Mouse (Mus musculus): ENCODE data around the gene Sntg2. TPM values are rescaled to one million over a fixed set of nuclear protein-coding genes. Genes with fewer than 3 reads are reported as not detected.

The Sntg2 gene
- polyA plus RNA-seq, 1 experiment from 2014 or later = 0.74 TPM

DNA sequence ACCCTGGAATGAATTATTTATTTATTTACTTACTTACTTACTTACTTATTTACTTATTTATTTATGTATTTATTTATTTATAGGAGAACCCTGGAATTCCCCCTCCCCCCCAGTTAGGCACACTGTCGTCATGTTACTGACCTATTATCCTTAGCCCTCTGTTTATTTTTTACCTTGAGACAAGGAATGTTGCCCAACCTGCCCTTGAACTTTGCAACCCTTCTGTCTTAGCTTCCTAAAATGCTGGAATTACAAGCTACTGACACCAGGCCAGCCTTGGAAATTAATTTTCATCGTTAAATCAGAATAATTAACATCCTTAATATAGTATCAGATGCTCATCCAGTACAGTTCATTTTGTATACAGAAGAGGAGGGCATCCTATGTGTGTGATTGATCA is 10.9 kb downstream of the Sntg2 start:
- ATAC-seq (ENCODE audit: low FRiP score) (no peak), DNase-seq (ENCODE audit: low spot score, missing footprints) (no peak)
- H3K27ac ChIP-seq (ENCODE audit: low read depth, low read length) = no peak overlapping the region
- H3K4me2 ChIP-seq = no peak overlapping the region
- no peaks in the 10 kb centered on the region for H3K4me1 ChIP-seq (ENCODE audit: control insufficient read depth, insufficient read depth, low read length)
- H3K9ac ChIP-seq (ENCODE audit: low read length) = no peak overlapping the region
- H3K36me3 ChIP-seq (ENCODE audit: control insufficient read depth, insufficient read depth, low read length) = no peaks in the 10 kb centered on the region
- WGBS = 68% methylated on average over 2 of the region's 2 CpGs
- no peak overlapping the region for H3K4me3 ChIP-seq (ENCODE audit: low read depth, low read length)
- H3K9me3 ChIP-seq (ENCODE audit: control insufficient read depth, low read length) = no peaks in the 10 kb centered on the region
- no peaks in the 10 kb centered on the region for H3K27me3 ChIP-seq (ENCODE audit: control insufficient read depth, insufficient read depth, low read length)

DNA sequence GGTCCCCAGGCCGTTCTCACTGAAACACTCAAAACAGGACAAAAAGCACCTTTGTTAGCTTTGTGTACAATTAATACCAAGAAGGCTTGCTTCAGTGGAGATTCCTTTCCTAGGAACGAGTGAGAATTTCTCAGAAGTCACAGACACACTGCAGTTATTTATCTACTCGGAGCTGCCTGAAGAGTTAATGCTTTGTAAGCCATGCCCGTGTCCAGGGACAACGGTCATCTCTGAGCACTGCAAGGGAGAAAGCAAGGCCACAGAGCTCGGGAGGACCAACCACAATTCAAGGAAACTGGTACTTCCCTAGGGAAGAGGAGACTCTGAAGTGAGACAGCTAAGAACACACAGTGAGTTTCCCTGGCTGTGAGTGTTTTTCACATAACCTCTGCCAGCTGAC is 15.5 kb downstream of the Sntg2 start:
- Histone ChIP-seq H3K27ac (ENCODE audit: low read depth, low read length) (no peak overlapping the region), H3K27me3 (ENCODE audit: control insufficient read depth, insufficient read depth, low read length) (no peaks in the 10 kb centered on the region), H3K9ac (ENCODE audit: low read length) (no peak overlapping the region), H3K36me3 (ENCODE audit: control insufficient read depth, insufficient read depth, low read length) (no peaks in the 10 kb centered on the region), H3K4me1 (ENCODE audit: control insufficient read depth, insufficient read depth, low read length) (no peaks in the 10 kb centered on the region), H3K4me3 (ENCODE audit: low read depth, low read length) (no peak overlapping the region), H3K4me2 (no peak overlapping the region), H3K9me3 (ENCODE audit: control insufficient read depth, low read length) (no peaks in the 10 kb centered on the region)
- 59% methylated on average over 6 of the region's 6 CpGs for WGBS
- ATAC-seq (ENCODE audit: low FRiP score) (no peak), DNase-seq (ENCODE audit: low spot score, missing footprints) (no peak)

DNA sequence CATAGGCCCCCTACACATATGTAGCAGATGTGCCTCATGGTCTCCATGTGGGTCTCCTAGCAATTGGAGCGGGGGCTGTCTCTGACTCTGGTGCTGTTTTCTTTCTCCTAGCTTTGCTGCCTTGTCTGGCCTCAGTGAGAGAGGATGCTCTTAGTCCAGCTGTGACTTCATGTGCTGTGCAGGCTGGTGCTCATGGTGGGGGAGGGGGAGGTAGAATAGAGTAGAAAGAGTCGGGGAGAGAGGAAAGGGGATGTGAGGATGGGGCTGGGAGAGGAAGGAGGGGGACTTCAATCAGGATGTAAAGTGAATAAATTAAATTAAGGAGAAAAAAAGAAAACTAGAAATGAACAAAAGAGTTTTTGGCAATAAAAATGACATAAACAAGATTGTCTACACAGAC is 20.8 kb downstream of the Sntg2 start:
- H3K27ac ChIP-seq (ENCODE audit: low read depth, low read length) = no peak overlapping the region
- no peaks in the 10 kb centered on the region for H3K36me3 ChIP-seq (ENCODE audit: control insufficient read depth, insufficient read depth, low read length)
- H3K4me2 ChIP-seq = no peak overlapping the region
- DNase-seq (ENCODE audit: low spot score, missing footprints) = no peak
- 68% methylated on average over 2 of the region's 2 CpGs for WGBS
- no peaks in the 10 kb centered on the region for H3K9me3 ChIP-seq (ENCODE audit: control insufficient read depth, low read length)
- ATAC-seq (ENCODE audit: low FRiP score) = no peak
- no peak overlapping the region for H3K9ac ChIP-seq (ENCODE audit: low read length)
- H3K4me3 ChIP-seq (ENCODE audit: low read depth, low read length) = no peak overlapping the region
- no peaks in the 10 kb centered on the region for H3K27me3 ChIP-seq (ENCODE audit: control insufficient read depth, insufficient read depth, low read length)
- no peaks in the 10 kb centered on the region for H3K4me1 ChIP-seq (ENCODE audit: control insufficient read depth, insufficient read depth, low read length)

DNA sequence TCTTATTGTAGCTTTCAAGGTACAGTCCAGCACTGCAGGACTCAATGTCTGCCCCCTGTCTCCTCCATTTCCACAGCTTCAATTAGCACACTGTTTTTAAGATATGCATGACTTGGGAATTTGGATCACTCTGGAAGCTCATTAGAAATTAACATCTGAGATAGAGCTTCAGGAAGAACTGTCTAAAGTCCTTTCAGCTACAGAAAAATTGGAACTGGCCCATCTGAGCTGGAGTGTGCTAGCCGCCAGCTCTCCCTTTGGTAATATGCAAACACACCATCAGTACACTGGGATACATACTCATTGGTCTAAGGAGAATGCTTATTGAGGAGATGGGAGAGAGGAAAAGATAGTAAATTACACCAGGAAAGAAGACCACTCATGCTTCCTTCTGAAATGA is 25.1 kb downstream of the Sntg2 start:
- Histone ChIP-seq H3K4me2 (no peak overlapping the region), H3K4me3 (ENCODE audit: low read depth, low read length) (no peak overlapping the region), H3K27me3 (ENCODE audit: control insufficient read depth, insufficient read depth, low read length) (no peaks in the 10 kb centered on the region), H3K27ac (ENCODE audit: low read depth, low read length) (no peak overlapping the region), H3K4me1 (ENCODE audit: control insufficient read depth, insufficient read depth, low read length) (no peaks in the 10 kb centered on the region), H3K9ac (ENCODE audit: low read length) (no peak overlapping the region), H3K9me3 (ENCODE audit: control insufficient read depth, low read length) (no peaks in the 10 kb centered on the region), H3K36me3 (ENCODE audit: control insufficient read depth, insufficient read depth, low read length) (no peaks in the 10 kb centered on the region)
- DNase-seq (ENCODE audit: low spot score, missing footprints) (no peak), ATAC-seq (ENCODE audit: low FRiP score) (no peak)
- WGBS = 83% methylated on average over 1 of the region's 1 CpGs

DNA sequence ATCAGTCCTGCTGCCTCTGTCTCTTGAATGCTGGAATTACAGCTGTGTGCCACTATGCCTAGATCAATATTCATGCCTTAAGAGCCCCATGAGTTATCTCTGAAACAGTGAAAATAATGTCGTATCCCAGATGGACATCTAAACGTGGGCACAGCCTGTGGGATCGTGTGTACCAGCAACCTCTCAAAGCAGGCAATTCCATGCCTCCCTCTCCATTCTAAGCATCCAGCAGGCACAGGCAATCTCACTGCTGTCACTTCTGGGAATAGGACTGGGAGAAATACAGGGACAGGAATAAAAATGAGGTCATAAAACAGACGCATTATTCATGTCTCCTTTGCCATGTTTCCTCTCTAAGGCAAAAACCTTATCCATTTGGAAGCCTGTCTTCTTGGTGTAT is 25.9 kb downstream of the Sntg2 start:
- DNase-seq (ENCODE audit: low spot score, missing footprints) (no peak), ATAC-seq (ENCODE audit: low FRiP score) (no peak)
- WGBS = 84% methylated on average over 4 of the region's 4 CpGs
- Histone ChIP-seq H3K27me3 (ENCODE audit: control insufficient read depth, insufficient read depth, low read length) (no peaks in the 10 kb centered on the region), H3K27ac (ENCODE audit: low read depth, low read length) (no peak overlapping the region), H3K36me3 (ENCODE audit: control insufficient read depth, insufficient read depth, low read length) (no peaks in the 10 kb centered on the region), H3K9ac (ENCODE audit: low read length) (no peak overlapping the region), H3K4me3 (ENCODE audit: low read depth, low read length) (no peak overlapping the region), H3K9me3 (ENCODE audit: control insufficient read depth, low read length) (no peaks in the 10 kb centered on the region), H3K4me2 (no peak overlapping the region), H3K4me1 (ENCODE audit: control insufficient read depth, insufficient read depth, low read length) (no peaks in the 10 kb centered on the region)

DNA sequence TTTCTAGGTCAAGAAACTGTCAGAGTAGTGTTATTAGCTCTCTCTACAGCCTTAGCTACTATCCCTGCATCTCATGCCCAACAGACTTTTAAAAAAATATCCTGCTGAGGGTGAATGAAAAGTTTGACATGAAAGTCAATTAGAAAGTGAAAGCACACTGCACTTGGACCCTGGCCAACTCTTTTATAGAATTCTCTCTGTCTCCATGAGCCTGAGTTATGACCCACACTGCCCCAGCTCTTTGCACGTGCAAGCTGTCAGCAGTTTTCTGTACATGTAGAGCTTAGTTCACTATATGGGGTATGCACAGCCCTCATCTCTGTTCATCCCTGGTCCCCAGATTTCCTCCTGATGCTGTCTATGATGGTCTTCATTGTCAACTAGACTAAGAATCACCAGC is 28.4 kb downstream of the Sntg2 start:
- 68% methylated on average over 1 of the region's 1 CpGs for WGBS
- no peak for ATAC-seq (ENCODE audit: low FRiP score)

DNA sequence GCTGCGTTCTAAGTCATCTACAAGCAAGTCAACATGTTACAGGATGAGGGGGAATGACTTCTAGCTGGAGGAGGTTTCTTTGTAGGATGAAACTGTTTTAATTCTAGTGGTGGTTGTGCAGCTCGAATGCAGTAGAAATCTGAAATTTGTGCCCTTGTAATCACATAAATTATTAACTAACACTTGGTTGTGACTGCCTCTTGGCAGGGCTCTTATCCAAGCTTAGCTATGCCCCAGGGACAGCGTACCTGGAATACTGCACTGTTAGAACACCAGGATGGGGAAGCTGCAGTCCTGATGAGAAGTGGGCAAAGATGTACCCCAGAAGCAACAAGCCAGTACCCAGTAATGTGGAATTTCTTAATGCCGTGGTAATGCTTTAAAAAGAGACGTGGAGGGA is 36.9 kb downstream of the Sntg2 start:
- no peaks in the 10 kb centered on the region for H3K9me3 ChIP-seq (ENCODE audit: control insufficient read depth, low read length)
- H3K27ac ChIP-seq (ENCODE audit: low read depth, low read length) = no peak overlapping the region
- H3K4me2 ChIP-seq = no peak overlapping the region
- no peaks in the 10 kb centered on the region for H3K4me1 ChIP-seq (ENCODE audit: control insufficient read depth, insufficient read depth, low read length)
- no peaks in the 10 kb centered on the region for H3K36me3 ChIP-seq (ENCODE audit: control insufficient read depth, insufficient read depth, low read length)
- no peak for DNase-seq (ENCODE audit: low spot score, missing footprints)
- ATAC-seq (ENCODE audit: low FRiP score) = no peak
- H3K4me3 ChIP-seq (ENCODE audit: low read depth, low read length) = no peak overlapping the region
- 91% methylated on average over 5 of the region's 5 CpGs for WGBS
- H3K27me3 ChIP-seq (ENCODE audit: control insufficient read depth, insufficient read depth, low read length) = no peaks in the 10 kb centered on the region
- no peak overlapping the region for H3K9ac ChIP-seq (ENCODE audit: low read length)

More for the DNA sequence above, 28.4 kb downstream of the Sntg2 start:
- Histone ChIP-seq H3K27me3 (ENCODE audit: control insufficient read depth, insufficient read depth, low read length) (no peaks in the 10 kb centered on the region), H3K36me3 (ENCODE audit: control insufficient read depth, insufficient read depth, low read length) (no peaks in the 10 kb centered on the region), H3K9ac (ENCODE audit: low read length) (no peak overlapping the region), H3K4me2 (no peak overlapping the region), H3K9me3 (ENCODE audit: control insufficient read depth, low read length) (no peaks in the 10 kb centered on the region), H3K4me1 (ENCODE audit: control insufficient read depth, insufficient read depth, low read length) (no peaks in the 10 kb centered on the region), H3K27ac (ENCODE audit: low read depth, low read length) (no peak overlapping the region), H3K4me3 (ENCODE audit: low read depth, low read length) (no peak overlapping the region)
- no peak for DNase-seq (ENCODE audit: low spot score, missing footprints)

DNA sequence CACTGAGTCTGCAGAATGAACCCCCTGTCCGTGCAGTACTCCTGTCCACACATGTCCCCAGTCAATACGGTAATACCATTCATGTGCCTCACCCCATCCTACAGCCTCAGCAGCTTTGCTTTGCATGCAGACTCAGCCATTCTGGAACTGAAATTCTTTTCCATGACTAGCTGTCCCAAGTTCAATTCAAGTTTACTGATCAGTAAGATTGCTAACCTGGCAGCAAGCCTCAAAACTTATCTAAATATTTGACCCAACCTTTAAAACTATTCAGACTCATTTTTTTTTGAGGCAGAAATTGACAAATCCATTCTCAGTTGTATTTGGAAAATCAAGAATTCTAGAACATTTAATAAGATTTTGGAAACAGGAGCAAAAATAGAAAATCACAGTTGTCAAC is 38.7 kb downstream of the Sntg2 start:
- Histone ChIP-seq H3K27ac (ENCODE audit: low read depth, low read length) (no peak overlapping the region), H3K36me3 (ENCODE audit: control insufficient read depth, insufficient read depth, low read length) (no peaks in the 10 kb centered on the region), H3K4me1 (ENCODE audit: control insufficient read depth, insufficient read depth, low read length) (no peaks in the 10 kb centered on the region), H3K4me3 (ENCODE audit: low read depth, low read length) (no peak overlapping the region), H3K27me3 (ENCODE audit: control insufficient read depth, insufficient read depth, low read length) (no peaks in the 10 kb centered on the region), H3K9me3 (ENCODE audit: control insufficient read depth, low read length) (no peaks in the 10 kb centered on the region), H3K4me2 (no peak overlapping the region), H3K9ac (ENCODE audit: low read length) (no peak overlapping the region)
- WGBS = 95% methylated on average over 2 of the region's 2 CpGs
- ATAC-seq (ENCODE audit: low FRiP score) = no peak
- DNase-seq (ENCODE audit: low spot score, missing footprints) = no peak

DNA sequence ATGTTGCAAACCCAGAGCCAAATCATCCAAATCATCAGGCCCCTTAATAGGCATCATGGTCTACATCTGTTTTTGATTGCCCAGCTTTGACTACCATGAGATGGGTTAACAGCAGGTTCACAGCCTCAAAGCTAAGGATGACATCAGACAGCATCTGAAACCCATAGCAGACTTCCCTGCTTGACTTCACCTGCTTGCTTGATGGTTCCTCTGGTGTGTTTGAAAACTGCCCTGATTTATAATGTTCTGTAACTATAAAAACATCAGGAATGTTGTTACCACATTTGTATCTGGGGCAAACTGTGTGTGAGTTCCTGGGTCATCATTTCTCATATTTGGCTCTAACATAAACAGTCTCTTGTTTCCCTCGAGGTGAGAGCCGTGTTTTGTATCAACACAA is 55.2 kb downstream of the Sntg2 start:
- ATAC-seq (ENCODE audit: low FRiP score) = no peak
- no peaks in the 10 kb centered on the region for H3K4me1 ChIP-seq (ENCODE audit: control insufficient read depth, insufficient read depth, low read length)

DNA sequence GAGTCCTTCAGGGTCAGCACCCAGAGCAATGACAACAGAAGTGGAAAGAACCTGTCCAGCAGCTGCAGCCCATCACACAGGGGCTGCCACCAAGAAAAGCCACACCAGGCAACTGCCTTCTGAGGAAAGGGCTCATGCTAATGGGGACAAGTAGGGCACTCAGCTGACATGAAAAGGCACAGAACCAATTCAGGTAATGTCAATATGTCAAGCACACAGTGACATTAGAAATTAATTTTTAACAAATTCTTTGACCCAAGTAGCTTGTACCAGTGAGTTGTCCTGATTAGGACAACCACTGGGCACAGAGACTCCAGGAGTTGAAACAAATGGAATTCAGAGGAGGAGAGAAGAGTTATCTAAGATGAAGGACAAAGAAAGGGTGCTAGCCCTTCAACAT is 60.2 kb downstream of the Sntg2 start:
- DNase-seq (ENCODE audit: low spot score, missing footprints) = no peak
- no peaks in the 10 kb centered on the region for H3K4me1 ChIP-seq (ENCODE audit: control insufficient read depth, insufficient read depth, low read length)
- ATAC-seq (ENCODE audit: low FRiP score) = no peak
- H3K4me3 ChIP-seq (ENCODE audit: low read depth, low read length) = no peak overlapping the region
- no peak overlapping the region for H3K4me2 ChIP-seq
- no peaks in the 10 kb centered on the region for H3K36me3 ChIP-seq (ENCODE audit: control insufficient read depth, insufficient read depth, low read length)
- no peaks in the 10 kb centered on the region for H3K27me3 ChIP-seq (ENCODE audit: control insufficient read depth, insufficient read depth, low read length)
- H3K9ac ChIP-seq (ENCODE audit: low read length) = no peak overlapping the region
- H3K27ac ChIP-seq (ENCODE audit: low read depth, low read length) = no peak overlapping the region
- no peaks in the 10 kb centered on the region for H3K9me3 ChIP-seq (ENCODE audit: control insufficient read depth, low read length)

More for the DNA sequence above, 55.2 kb downstream of the Sntg2 start:
- Histone ChIP-seq H3K27ac (ENCODE audit: low read depth, low read length) (no peak overlapping the region), H3K4me2 (no peak overlapping the region), H3K9me3 (ENCODE audit: control insufficient read depth, low read length) (no peaks in the 10 kb centered on the region), H3K9ac (ENCODE audit: low read length) (no peak overlapping the region), H3K36me3 (ENCODE audit: control insufficient read depth, insufficient read depth, low read length) (no peaks in the 10 kb centered on the region), H3K27me3 (ENCODE audit: control insufficient read depth, insufficient read depth, low read length) (no peaks in the 10 kb centered on the region), H3K4me3 (ENCODE audit: low read depth, low read length) (no peak overlapping the region)
- DNase-seq (ENCODE audit: low spot score, missing footprints) = no peak
- WGBS = 79% methylated on average over 2 of the region's 2 CpGs

Data from midbrain, embryonic 11.5 days (tissue).